8 mouse cellular contexts compared by ENCODE assay signal in the genomic region with DNA sequence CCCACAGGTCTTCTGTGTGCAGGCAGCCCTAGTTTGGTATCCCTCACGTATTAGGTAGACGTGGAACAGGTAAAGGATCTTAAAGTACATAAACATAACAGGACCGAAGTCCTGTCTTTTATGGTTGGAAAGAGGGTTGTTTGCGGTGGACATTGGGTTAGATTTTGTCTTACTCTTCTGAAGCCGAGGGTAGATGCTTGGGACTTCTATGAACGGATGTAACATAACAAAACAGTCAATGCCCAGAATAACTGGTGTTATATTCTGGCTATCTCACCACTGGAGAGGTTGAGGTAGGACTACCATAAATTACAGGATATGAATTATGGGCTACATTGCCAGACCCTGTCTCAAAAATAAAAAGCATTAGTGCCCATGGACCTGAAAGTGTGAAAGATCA. TPM values are rescaled to one million over a fixed set of nuclear protein-coding genes. Genes with fewer than 3 reads are reported as not detected.
DNase-seq lines count a peak whose midpoint lies in the region; ATAC-seq lines count a peak whose summit lies in the region.

Gene Rpp21, minus strand, starts transcription at position 101 of the 400 bp plus-strand sequence.

- no peak for DNase-seq in layer of hippocampus, adult 8-10 months (ENCODE audit: low spot score in 2 of 2)
- no peak for DNase-seq in layer of hippocampus, adult 11-12 months (ENCODE audit: low spot score)
- DNase-seq in heart, adult 8-10 months (ENCODE audit: low spot score): no peak
- no peak for DNase-seq in layer of hippocampus, postnatal 25 days (ENCODE audit: extremely low spot score in 1 of 2, low spot score in 1 of 2)
- DNase-seq in Muller cell, postnatal 12 days (ENCODE audit: inconsistent ontology term): no peak
- DNase-seq in right cerebral cortex, adult 2 months (ENCODE audit: low spot score in 2 of 2): no peak

- H3K36me3 ChIP-seq in midbrain, embryonic 15.5 days (replicated peaks): peaks cover 39% of the 10 kb centered on the region

- no peaks in the 10 kb centered on the region for H3K27me3 ChIP-seq in midbrain, embryonic 15.5 days (replicated peaks)

- H3K9ac ChIP-seq in midbrain, embryonic 15.5 days: peak within 1 kb of the TSS; percentile 89

- H3K4me1 ChIP-seq in brown adipose tissue, adult 24 weeks (ENCODE audit: control insufficient read depth, insufficient read depth, insufficient read length, low read length): no peaks in the 10 kb centered on the region
- H3K4me1 ChIP-seq in midbrain, embryonic 15.5 days: peaks cover 10% of the 10 kb centered on the region

- H3K4me2 ChIP-seq in midbrain, embryonic 15.5 days: peak within 1 kb of the TSS; percentile 53

- 0 out of 2 replicates have a peak, but pooled peaks have one; percentile 4 for ATAC-seq in midbrain, embryonic 15.5 days (replicated peaks)

- peak within 1 kb of the TSS; percentile 58 for H3K27ac ChIP-seq in brown adipose tissue, adult 24 weeks (replicated peaks; ENCODE audit: low read depth, low read length)
- peak within 1 kb of the TSS; percentile 85 for H3K27ac ChIP-seq in midbrain, embryonic 15.5 days

- WGBS in midbrain, embryonic 15.5 days: 51% methylated on average over 6 of the region's 6 CpGs

- H3K4me3 ChIP-seq in brown adipose tissue, adult 24 weeks (ENCODE audit: insufficient read depth, low read depth, low read length): peak within 1 kb of the TSS; percentile 97
- peak within 1 kb of the TSS; percentile 64 for H3K4me3 ChIP-seq in midbrain, embryonic 15.5 days

- H3K9me3 ChIP-seq in midbrain, embryonic 15.5 days: no peaks in the 10 kb centered on the region

RNA-seq across cellular contexts. Expression of gene Rpp21, which starts in this region (rescaled TPM):
- total RNA-seq in layer of hippocampus, adult 8-10 months (2022): 10 to 100 TPM; 39.1 to 50.1 (median 45.3) TPM
- 49.0 and 66.3 TPM in 2 replicates for polyA plus RNA-seq in brown adipose tissue, adult 24 weeks (2012; ENCODE audit: insufficient read depth, insufficient read length, missing spikeins)
- total RNA-seq in heart, adult 8-10 months (2022): 10 to 100 TPM; 34.4 to 55.3 (median 45.5) TPM
- 10 to 100 TPM; 41.6 to 50.0 TPM for total RNA-seq in layer of hippocampus, postnatal 25 days (2021)
- 124 and 138 TPM in 2 replicates for polyA plus RNA-seq in midbrain, embryonic 15.5 days (2015; fragmentation: Nextera tagmentation; extraction: Ambion mirVana)
